Mouse (Mus musculus): ENCODE results near the gene Fyb2. TPM values are rescaled to one million over a fixed set of nuclear protein-coding genes. Genes with fewer than 3 reads are reported as not detected.
A peak's percentile ranks its signal among the peaks of the same experiment; 100 is the strongest.

Fyb2 gene
- total RNA-seq, 2 experiments from 2014 or later = 0.10 TPM; not detected in 1

DNA sequence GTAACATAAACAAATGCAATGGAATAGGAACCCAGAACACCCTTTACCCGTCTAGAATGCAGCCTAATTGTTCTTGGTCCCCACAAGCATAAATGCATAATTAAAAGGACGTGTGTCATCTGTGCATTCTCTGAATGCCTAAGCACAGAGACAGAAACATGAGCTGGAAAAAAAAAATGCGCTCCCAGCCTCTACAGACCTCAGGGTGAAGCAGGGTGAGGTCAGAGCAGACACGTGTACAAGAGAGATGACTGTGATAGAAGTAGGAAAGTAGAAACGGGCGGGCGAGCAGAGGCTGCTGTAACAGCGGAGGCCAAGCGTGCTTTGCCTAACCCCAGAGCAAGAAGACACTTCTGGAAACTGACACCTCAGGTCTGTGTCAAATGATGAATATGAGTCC lies 22.8 kb downstream of the Fyb2 start:
- no peak for DNase-seq
- intact Hi-C loops (cut with DNase I) = no loop called here

DNA sequence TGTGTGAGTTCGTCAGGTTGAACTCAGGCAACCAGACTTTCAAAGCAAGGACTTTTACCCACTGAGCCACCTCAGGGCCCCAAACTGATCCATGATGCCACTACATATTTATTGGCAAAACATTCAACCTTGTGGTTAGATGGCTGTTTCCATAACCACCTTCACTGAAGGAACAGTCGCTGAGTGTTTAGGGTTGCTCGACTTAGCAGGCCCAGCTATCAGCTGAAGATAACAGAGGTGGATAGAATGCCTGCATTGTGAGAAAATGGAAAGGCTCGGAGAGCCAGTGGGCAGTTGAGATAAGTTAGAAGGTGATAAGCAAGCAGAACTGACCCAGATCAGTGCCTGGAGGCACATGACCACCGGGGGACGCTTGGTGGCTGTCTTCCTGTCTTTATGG lies 26.3 kb downstream of the Fyb2 start:
- intact Hi-C loops (cut with DNase I) = no loop called here

GRCm38 (mm10) chr4:104941895-104942294 lies 28.6 kb downstream of the Fyb2 start:
- intact Hi-C loops (cut with DNase I) = no loop called here
- DNase-seq = no peak

More for the DNA sequence above, 26.3 kb downstream of the Fyb2 start:
- DNase-seq = no peak

DNA sequence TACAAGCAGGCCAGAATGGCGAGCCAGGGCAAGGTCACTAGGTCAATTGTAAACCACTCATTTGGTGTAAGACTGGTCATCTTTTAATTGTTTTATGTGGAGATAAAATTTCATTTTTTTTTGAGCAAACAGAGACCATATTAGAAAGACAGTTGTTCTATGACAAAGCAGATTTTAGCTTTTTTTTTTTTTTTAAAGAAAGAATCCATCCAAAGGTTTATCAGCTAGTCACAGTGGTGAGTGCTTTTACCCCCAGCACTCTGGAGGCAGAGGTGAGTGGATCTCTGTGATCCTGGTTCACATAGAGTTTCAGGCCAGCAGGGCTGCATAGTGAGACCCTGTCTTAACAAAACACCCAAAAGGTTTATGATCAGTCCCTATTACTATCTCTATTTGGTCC lies 31.2 kb downstream of the Fyb2 start:
- intact Hi-C loops (cut with DNase I) = no loop called here
- DNase-seq = no peak

DNA sequence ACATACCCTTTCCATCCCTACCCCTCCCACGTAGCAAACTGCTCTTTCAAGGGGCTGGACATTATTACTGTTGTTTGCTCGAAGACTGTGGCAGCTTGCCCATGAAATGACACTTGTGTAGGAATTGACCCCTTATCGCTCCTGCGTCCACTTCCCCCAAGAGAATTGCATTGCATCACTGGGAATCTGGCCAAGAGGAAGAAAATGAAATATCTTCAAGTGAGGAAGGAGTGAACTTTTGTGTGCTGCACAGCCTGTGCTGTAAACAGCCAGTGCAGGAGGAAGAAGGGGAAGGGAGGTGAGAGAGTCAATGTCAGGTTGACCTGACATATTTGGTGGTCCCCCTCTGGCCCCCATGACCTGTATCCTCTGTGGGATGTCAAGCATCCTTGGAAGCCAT lies 35.6 kb downstream of the Fyb2 start:
- peak; percentile 18 to 19 for DNase-seq
- intact Hi-C loops (cut with DNase I) = no loop called here

GRCm38 (mm10) chr4:104949304-104949703 lies 36.0 kb downstream of the Fyb2 start:
- intact Hi-C loops (cut with DNase I) = no loop called here
- no peak for DNase-seq

DNA sequence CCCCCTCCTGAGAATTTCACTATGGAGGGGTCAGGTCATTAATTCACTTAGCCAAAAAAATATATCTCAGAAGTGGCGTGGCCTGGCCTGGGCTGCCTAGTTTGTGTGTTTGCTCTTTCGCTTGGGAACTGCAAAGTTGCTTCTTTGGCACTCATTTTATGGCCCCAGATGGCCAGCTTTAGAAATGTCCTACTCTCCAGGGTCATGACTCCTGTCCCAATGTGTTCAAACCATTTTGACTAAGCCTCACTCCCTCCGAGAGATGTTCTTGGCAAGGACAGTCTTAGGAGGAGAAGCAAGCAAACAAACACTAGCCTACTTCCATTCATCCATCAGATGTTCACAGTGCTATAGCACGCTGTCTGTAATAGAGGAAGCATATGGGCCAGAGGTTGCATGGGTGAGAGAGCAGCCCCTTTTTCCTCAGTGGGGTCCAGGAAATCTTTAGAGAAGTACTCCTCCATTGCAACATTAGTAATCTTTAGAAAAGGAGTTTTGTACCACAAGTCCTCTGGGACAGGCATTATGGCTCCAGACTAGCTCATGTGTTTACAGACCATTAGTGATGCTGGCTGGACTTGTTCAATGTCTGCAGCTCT lies 38.1 kb downstream of the Fyb2 start:
- intact Hi-C loops (cut with DNase I) = no loop called here
- DNase-seq = no peak

GRCm38 (mm10) chr4:104956691-104957090 lies 43.4 kb downstream of the Fyb2 start:
- intact Hi-C loops (cut with DNase I) = no loop called here
- no peak for DNase-seq

GRCm38 (mm10) chr4:104961431-104961830 lies 48.2 kb downstream of the Fyb2 start:
- intact Hi-C loops (cut with DNase I) = no loop called here
- DNase-seq = no peak

- intact Hi-C loops (cut with DNase I) = no loop called here
- no peak for DNase-seq
These were observed 59.4 kb downstream of the Fyb2 start for GRCm38 (mm10) chr4:104972606-104973005.

DNA sequence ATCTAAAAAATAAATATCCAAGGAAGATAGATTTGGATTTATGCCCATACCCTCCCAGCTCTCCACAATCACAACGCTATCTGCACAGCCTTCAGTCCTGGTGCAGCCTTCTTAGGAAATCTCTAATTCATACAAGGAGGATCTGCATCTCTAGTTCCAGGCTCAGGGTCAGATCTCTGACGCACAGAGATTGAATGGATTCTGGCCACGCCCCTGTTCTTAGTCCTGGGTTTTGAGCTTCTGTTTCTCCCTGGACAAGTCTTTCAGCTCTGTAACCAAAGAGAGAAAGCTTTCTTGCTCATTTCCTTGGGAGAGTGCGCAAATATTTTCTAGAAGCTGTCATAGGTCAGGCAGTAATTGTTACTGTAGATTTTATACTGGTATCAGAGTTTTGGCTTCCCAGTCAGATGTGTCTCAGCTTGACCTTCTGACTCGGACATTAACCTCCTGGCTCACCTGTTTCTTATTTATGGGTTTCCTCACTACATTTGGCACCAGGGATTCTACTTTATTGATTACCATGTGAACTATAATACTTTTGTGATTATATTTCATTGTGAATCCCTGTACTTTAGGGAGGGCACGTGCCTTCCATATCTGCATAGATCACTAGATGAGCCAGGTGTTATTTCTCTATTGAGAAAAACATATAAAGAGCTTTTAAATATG lies 62.0 kb downstream of the Fyb2 start:
- no peak for DNase-seq
- intact Hi-C loops (cut with DNase I) = no loop called here

- intact Hi-C loops (cut with DNase I) = no loop called here
- DNase-seq = no peak
These were observed 72.8 kb downstream of the Fyb2 start for GRCm38 (mm10) chr4:104985960-104986632.

GRCm38 (mm10) chr4:104987631-104988030 lies 74.4 kb downstream of the Fyb2 start:
- intact Hi-C loops (cut with DNase I) = no loop called here
- DNase-seq = no peak

GRCm38 (mm10) chr4:104988102-104988501 lies 74.8 kb downstream of the Fyb2 start:
- DNase-seq = peak in 1 of 2 experiments; percentile 5
- intact Hi-C loops (cut with DNase I) = no loop called here

- intact Hi-C loops (cut with DNase I) = no loop called here
- DNase-seq = no peak
These were observed 75.5 kb downstream of the Fyb2 start for GRCm38 (mm10) chr4:104988709-104989108.

GRCm38 (mm10) chr4:104990016-104990415 lies 76.8 kb downstream of the Fyb2 start:
- intact Hi-C loops (cut with DNase I) = no loop called here
- peak; percentile 44 to 46 for DNase-seq

DNA sequence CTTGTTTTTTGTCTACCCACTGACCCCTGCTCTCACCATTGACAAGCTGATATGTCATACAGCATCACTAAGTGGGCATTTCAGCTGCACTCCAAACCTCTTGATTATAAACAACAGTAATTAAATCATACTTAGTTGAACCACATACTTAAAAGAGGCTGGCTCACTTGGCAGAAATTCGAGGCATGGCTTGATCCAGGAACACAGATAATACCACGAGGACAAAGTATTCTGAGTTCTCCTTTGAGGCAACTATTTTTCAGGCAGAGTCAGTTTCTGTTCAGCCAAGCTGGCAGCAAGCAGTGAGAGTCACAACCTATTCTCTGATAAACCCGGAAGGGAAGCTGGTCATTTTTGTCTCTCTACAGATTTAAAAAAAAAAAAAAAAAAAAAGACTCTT lies 77.4 kb downstream of the Fyb2 start:
- intact Hi-C loops (cut with DNase I) = no loop called here
- DNase-seq = peak in 1 of 2 experiments; percentile 4

DNA sequence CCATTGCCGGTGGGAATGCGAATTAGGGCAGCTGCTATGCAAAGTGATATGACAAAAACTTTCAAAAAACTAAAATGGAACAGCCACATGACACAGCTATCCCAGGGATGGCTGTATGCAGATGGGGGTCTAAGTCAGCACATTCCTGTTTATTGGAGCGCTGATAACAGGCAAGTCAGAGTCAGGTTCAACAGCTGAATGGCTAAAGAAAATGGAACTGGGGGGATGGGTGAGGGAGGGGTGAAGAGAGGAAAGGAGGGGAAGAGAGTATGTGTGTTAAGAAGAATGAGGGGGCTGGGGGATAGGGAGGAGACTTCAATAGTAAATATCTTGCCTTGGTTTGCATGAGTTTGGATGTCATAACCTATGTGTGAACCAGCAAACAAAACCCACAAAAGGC lies 79.0 kb downstream of the Fyb2 start:
- DNase-seq = no peak
- intact Hi-C loops (cut with DNase I) = no loop called here

DNA sequence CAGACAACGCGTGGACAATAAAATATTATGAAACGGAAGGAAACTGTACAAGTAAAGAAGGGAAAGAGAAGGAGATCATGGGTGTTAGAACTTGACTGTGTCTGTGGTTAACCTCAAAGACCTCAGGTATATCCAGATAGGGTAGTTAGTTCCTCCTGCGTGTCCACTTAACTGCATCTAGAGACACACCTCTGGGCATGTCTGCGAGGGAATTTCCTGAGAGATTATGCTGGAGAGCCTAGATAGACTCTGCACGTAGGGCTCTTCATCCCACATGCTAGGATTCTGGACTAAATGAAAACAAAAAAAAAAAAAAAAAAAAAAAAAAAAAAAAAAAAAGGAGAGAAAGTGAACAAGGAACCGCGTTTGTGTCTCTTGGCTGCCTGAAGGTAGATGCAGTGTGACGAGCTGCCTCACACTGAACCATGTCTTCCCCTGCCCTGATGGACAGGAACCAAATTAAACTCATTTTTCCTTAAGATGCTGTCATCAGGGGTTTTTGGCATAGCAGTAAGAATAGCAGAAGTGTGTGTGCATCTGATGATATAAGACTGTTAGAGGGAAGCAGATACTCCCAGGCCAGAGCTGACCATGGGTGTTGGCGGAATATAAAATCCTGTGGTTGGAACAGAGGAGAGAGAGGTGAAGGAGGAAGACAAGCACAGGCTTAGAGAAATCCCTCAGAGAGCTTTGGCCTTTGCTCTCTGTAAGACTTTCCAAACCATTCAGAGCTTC lies 80.1 kb downstream of the Fyb2 start:
- intact Hi-C loops (cut with DNase I) = no loop called here

DNA sequence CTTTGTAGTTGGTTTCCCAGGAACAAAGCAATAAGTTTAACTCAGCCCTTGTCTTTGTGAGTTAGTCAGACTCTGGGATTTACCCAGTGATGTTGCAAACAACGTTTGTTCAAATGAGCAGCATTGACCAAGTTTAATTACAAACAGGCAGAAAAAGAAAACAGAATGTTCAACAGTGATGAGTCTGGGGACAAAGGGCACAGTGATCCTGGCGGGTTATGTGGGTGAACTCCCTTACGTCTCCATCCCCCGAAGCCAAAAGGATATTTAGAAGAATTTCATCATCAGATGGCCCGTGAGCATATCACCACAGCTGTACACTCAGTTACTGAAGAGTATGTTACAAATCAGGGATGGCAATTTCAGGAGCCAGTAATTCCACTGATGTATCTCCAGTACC lies 86.4 kb downstream of the Fyb2 start:
- no peak for DNase-seq
- intact Hi-C loops (cut with DNase I) = loop anchor here (5.0 kb wide), 1 partner anchor 87 kb away; the partner anchor contains the start of gene Fyb2

More for the DNA sequence above, 80.1 kb downstream of the Fyb2 start:
- DNase-seq = no peak

DNA sequence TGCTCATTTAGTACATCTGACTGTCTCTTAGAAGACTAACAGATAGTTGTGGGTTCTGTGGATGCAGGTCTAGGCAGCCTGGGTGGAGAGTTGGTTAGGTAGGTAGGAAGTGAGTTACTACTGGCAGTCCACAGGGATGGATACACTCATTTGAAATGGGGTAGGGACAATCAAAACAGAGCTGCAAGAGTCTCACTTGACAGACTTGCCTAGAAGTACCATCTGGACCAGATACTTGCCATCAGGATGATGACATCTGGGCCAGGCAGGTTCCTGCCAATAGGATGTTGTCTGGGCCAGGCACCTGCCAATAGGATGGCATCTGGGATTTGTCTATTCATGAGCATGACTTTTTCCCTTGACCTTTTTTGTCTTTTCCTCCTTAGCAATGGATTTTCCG lies 88.5 kb downstream of the Fyb2 start:
- intact Hi-C loops (cut with DNase I) = loop anchor here (5.0 kb wide), 1 partner anchor 89 kb away; the partner anchor contains the start of gene Fyb2
- no peak for DNase-seq

Data from heart, postnatal 10 days (tissue).